Mouse (Mus musculus) lung, adult 2 months (tissue): ENCODE measurements at regions not wholly inside any gene's neighbourhood (a gene's known extent, or its start where the extent isn't known, plus 50 kb on each side); places are given as distances from the start of the nearest gene placed in this dataset.

Experiments used
- CTCF ChIP-seq: fragments of 200-500 bp; IDR thresholded peaks from 2 replicates; pipeline ENCODE4 v1.5.1; 2011; ENCODE audit warnings: mild to moderate bottlenecking, low read length, control low read depth; ENCODE audit not compliant: insufficient read depth
- POLR2A ChIP-seq: fragments of 200-500 bp; IDR thresholded peaks from 2 replicates; pipeline ENCODE4 v1.6.1; 2011; ENCODE audit warnings: low read depth, mild to moderate bottlenecking, control low read depth, low read length, borderline replicate concordance; ENCODE audit errors: extremely low read depth

GRCm38 (mm10) chr6:84327306-84328029 lies 266.2 kb downstream of the Cyp26b1 start:
- no peak for TF ChIP-seq CTCF
- no peak for TF ChIP-seq POLR2A
